Mouse (Mus musculus): ENCODE measurements around the gene Prss54.

Prss54 gene

DNA sequence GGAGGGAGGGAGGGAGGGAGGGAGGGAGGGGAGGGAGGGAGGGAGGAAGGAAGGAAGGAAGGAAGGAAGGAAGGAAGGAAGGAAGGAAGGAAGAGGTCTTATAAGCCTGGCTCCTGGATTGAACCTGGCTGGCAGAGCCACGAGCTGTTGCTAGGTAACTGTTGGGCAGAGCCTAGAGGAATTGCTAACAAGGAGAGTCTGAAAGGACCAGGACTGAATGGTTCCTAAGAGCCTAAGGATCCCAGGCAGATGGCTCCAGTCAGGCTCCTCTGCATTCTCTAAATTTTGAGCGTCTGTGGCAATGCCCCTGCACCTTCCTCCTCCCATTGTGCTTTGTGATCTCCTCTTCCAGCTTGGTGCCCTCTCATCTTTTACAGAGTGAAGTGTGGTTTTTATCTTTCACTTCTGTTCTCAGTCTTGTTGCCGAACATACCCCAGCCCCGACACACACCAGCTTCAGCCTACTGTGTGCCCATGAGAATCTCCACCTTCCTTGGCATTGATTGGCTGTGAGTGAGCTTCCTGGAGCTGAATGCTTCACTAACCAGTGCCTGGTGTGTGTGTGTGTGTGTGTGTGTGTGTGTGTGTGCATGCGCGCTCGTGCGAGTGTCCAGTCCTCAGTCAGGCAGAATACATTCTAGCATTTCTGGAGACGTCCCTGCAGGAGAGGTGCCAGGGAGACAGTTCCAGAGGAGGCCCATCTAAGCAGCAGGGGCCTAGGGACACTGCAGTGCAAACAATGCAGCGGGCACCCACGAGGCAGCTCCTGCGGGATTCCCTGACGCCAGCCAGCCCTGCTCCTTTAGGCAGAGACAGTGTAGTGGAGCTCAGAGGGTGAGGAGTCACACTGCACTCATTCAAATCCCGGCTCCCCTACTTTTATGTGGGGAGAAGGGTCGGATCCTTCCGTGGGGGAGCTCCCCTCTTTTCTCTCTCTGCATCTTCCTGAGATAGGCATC is 26.0 kb downstream of the Prss54 start:
- no peak for DNase-seq

DNA sequence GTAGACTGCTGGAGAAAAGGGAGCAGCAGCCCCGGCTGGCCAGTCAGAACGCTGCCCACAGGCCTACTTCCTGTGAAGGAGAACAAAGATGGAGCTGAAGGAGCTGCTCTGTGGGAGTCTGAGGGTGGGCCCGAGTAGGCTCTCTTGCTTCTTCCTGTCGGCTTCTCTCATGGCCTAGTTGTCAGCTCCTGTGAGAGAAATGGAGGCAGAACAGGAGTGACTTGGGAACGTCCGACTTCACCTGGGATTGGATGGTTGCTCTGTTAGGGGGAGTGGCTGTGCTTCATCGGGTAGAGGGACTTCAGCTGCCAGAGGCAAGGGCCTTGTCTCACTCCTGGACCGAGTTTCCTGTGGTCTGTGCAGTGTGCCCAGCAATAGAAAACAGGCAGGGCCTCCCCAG is 28.2 kb downstream of the Prss54 start:
- DNase-seq: no peak

DNA sequence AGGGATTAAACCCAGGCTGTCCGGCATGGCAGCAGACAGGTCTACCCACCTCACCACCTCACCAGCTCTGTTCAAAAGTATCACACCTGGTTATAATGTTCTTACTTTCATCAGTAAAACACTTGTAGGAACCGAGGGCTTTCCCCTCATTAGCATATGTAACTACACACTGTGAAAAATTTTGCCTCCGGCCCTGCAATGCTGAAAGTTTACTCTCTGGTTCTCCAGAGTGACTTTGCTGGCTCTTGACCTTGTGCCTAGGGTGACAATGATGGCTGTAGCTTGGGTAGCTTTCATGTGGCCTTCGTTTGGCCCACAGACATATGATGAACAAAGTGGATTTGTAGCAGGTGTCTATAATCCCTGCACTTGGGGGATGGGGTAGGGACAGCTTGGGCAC is 29.2 kb downstream of the Prss54 start:
- DNase-seq: no peak

DNA sequence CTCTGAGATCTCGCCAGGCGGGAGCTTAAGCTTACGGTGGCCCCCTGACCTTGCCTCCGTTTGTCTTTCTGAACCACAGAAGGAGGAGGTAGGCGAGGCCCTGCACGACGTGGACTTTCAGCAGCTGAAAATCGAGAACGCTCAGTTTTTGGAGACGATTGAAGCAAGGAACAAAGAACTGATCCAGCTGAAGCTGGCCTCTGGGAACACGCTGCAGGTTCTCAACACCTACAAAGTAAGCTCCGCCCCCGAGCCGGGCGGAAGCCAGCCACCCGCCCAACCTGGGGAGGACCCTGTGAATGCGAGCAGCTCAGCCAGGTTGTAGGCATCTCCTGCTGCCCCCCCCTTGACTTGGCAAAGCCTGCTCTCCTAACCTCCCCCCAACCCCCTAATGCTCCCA is 30.3 kb downstream of the Prss54 start:
- no peak for DNase-seq

DNA sequence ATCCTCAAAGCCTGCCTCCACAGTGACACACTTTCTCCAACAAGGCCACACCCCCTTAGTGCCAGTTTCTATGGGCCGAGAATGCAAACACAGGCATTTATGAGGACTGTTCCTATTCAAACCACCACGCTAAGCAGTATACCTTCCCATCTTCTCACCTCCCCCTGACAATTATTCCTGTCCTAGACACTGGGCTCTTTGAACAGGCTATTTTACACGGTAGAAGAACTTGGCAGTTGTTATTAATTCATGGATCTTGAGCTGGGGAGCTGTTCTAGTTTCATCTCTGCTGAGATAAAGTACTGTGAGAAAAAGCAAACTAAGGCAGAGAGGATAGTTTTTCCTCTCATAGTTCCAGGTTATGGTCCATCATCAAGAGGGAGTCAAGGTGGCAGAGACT is 33.1 kb downstream of the Prss54 start:
- no peak for DNase-seq

- DNase-seq: no peak
These were observed 33.9 kb downstream of the Prss54 start for GRCm38 (mm10) chr8:95542191-95542590.

DNA sequence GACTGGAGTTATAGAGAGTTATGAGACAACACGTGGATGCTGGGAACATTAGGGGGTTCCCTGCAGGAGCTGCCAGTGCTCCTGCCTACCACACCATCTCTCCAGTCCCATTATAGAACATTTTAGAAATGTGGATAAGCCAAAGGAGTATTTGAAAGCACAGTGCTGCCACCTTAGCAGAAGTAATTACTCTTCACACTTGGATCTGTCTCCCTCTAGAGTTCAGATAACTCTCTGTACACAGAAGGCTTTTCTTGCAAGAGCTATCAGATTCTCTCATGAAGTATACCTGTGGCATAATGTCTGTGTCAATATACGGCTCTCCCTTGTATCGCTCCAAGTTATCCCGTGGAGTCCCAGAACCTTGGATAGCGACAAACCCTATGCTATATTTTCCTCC is 36.7 kb downstream of the Prss54 start:
- no peak for DNase-seq

DNA sequence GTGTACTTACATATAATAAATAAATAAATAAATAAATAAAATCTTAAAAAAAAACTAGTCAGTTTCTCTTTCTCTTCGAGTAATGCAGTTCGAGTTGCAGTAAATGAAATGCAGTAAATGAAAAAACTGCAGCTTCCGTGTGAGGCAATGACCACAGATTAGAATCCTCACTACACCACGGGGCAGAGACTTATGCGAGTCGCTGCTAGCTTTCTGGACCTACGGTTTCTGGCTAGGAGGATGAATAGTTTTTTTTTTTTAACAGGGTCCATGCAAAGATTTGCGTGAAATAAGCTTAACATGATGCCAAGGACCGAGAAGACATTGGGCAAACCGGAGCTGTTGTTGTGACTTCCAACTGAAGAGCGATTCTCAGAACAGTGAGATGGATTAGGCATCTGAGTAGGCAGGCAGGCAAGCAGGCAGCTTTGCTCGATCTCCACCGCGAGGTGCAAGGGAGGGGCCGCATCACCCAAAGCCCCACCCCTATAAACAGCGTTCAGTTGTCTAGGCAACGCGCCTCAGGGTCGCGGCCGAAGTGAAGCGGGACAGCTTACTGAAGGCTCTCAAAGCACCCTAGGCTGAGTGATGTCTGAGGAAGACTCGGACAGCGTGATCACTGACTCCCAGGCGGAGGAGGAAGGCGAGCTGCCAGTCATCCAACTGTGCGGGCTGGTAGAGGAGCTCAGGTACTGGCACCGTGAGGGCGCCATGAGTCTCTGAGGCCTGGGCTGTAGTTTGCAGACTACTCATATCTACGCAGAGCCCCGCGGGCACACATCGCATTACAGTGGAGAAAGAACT is 42.4 kb downstream of the Prss54 start, which contains the start of gene Ccdc113:
TSS of gene Ccdc113 (plus strand) at position 502 of the 804 bp plus-strand sequence.
- peak; percentile 37 for DNase-seq

GRCm38 (mm10) chr8:95532206-95532605 is 43.9 kb downstream of the Prss54 start:
- no peak for DNase-seq

DNA sequence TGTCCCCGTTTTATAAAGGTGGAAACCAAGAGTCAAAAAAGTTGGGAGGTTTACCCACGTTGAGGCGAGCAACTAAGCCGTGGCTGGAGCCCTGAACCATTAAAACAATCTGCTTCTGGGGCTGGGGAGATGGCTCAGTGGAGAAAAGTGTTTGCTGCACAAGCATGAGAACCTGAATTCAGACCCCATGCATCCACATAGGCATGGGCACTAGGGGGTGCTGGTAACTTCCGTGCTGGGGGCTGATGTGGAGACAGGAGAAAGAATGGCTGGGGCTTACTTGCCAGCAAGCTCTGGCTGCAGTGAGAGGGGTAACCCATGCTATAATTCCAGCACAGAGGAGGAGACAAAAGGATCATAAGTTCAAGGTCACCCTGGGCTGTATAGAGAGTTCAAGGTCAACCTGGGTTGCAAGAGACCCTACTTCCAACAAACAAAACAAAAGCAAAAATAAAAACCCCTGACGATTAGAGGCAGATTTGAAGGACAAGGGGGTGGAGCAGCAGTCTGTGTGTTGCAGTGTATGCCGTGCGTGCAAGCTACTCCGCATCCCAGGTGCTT is 47.3 kb downstream of the Prss54 start:
- no peak for DNase-seq

GRCm38 (mm10) chr8:95528194-95528593 is 47.9 kb downstream of the Prss54 start:
- DNase-seq: no peak

- no peak for DNase-seq
These were observed 52.1 kb downstream of the Prss54 start for GRCm38 (mm10) chr8:95523991-95524390.

GRCm38 (mm10) chr8:95516928-95517327 is 59.2 kb downstream of the Prss54 start:
- no peak for DNase-seq

DNA sequence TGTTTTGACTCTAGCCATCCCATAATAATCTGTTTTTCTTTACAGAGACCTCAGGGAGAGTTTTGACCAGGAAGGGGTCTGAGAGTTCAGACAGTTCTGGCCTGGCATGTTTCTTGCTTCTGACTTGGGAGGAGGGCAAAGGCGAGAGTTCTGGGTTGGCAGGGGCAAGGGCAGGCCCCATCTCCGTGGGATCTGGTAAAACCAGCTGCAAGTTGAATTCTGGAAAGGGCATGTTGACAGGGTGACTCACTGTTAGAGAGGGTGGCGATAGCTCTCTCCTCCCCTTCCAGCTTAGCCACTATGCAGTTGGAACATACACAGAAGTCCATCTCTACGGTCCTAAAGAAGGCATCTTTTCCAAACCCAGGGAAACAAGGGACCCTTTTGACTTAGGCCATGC is 62.9 kb downstream of the Prss54 start:
- DNase-seq: no peak

DNA sequence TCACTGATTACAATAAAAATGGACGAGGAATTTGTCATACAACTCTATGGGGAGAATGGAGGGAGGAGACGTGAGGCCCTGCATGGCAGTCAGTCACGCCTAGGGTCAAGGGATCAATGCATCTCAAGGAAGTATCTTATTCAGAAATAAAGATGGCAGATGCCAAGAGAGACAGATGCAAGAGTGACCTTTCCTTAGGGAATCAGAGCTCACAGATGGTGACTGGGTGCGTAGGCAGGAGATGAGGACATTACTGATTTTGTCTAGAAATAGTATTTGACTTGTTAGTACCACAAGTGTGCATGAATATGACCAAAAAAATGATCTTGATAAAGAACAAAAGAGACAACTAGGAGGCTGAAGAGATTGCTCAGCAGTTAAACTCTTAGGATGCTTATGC is 63.9 kb downstream of the Prss54 start:
- DNase-seq: no peak
